Mouse (Mus musculus) cerebellum, postnatal 36 days (tissue): Measurements from ENCODE around the gene Arhgap10.
A peak's percentile ranks its signal among the peaks of the same experiment; 100 is the strongest.
"Not testable (repeated sequence)": the region's sequence is repeated elsewhere in the genome, so short reads cannot be mapped to it uniquely, and the experiment has no call there.

Source experiments
- DNase-seq, 2 experiments: peaks; one replicate each; pipeline ENCODE4 v3.0.0; 2021 to 2022; ENCODE audit warnings: mixed read lengths in 2 of 2

Arhgap10 gene

DNA sequence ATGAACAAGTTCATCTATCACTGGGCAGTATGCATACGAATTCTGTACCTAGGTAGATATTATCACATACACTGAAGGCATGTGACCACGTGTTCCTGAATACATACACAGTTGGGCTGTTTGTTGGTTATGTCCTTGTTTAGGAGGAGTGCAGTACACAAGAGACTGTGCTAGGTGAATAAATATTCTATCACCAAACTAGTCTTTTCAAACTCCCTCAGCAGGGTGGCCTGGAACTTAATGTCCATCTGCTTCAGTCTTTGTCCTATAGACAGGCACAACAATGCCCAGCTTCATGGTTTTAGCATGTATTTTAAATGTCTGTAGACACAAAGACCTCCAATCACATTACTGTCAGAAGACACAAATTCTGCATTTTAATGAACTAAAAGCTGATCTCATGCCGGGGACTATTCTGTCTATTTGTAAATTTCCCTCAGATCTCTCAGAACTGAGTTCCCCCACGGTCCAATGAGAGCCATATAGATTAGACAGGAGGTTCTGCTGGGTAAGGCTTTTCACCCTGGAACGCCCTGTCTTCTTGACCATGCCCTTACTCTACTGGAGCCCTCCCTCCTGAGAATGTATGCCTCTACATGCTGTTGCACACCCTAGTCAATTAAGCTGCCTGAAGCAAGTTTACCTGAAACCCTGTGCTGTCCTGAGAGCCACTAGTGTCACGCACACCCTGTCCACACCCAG is 177.6 kb downstream of the Arhgap10 start:
- DNase-seq, result no peak

DNA sequence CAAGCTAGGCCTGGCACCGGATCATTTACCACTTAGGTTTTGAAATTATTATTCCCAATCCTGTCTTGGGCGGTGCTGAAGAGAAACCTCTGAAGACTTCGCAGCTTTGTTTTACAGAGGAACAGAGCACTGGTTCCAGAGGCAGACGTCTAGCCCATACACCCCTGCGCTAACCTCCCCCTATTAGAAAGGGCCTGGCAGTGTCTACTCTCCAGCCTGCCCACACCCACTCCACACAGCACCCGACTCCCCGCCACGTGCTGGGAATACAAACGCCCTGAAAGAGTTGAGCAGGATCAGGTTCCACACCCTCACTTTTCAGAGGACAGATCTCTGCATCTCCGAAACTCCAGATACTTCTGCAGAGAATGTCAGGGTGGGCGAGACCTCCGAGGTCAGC is 180.5 kb downstream of the Arhgap10 start:
- DNase-seq, result no peak

DNA sequence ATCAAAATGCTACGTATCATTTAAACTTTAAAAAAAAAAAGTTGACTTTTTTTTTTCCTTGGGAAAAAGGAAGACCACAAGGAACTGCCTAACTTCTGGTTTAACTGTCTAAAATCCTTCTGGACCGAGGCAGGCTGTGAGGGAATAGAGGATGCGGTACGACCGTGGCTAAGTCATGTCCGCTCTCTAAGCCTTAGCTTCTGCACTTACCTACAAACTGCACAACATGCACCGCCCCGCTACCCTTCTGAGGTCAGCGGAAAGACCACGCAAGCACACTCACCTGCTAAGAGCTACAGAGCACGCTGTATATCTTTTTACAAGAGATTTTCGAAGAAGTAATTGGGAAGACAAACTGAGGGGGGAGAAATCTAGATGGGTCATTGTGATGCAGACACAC is 186.6 kb downstream of the Arhgap10 start:
- DNase-seq, result no peak

DNA sequence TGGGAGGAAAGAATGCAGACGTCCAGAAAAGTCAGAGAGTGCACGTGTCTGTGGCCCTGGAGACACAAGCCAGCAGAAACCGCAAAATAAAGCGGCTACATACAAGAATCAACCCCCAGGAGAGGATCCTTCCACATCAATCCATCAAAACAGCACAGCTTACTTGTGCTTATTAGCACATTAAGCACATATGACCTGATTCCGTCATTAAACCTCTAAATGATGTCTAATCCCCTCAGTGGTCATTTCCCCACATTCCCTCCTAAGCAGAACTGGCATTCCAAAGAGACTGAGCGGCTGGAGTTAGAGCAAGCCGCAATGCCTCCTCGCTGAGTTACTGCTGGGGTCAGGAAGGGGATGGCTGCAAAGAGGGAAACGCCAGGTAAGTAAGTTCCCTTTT is 187.4 kb downstream of the Arhgap10 start:
- DNase-seq, result no peak

DNA sequence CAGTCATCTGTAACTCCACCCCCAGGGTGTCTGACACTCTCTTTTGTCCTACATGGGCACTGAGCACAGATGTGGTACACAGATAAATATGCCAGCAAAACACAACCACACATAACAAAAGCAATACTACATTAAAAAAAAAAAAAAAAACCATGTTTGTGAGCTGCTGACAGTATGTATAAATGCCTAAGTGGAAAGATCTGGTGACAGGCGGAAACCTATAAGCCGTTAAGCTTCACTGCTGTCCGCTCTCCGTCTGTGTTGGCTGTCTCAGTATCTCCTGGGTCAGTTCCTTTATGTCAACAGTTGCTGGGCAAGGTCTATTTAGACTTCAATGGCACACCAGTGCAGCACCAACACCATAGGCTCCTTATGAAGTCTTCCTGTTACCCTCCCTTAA is 188.0 kb downstream of the Arhgap10 start:
- no peak for DNase-seq

DNA sequence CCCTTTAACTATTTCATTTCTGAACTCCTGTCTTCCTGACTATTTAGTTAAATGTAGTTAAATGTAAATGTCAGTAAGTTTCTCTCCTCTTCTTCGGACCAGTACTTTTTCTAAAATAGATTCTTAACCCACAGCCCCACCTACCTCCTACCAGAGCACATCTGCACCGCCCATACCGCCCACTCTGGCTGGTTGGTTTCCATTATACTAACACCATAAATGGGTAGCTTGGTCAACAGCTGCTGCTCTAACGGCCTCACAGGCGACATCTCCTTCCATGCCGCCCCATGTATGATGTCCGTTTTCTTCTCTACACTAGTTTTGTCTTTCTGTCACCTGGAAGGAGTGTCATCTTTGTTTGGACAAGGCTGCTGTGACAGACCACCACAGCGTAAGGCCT is 189.3 kb downstream of the Arhgap10 start:
- DNase-seq, result no peak

DNA sequence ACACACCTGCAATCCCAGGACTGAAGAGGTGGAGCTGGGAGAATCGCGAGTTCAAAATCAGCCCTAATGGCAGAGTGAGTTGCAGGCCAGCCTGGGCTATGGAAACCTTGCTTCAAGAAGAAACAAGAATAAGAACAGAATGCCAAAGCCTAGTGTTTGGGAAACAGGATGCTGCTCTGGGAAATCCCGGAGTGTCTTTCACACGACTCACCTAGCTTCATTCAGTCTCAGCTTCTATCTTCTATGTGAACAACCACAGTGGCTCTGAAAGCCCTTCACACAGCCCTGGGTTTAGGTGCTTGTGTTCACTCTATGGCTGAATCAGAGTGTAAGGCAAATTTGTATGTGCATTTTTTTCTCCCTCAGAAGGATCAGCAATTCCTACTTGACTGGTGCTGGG is 190.4 kb downstream of the Arhgap10 start:
- DNase-seq, result no peak

DNA sequence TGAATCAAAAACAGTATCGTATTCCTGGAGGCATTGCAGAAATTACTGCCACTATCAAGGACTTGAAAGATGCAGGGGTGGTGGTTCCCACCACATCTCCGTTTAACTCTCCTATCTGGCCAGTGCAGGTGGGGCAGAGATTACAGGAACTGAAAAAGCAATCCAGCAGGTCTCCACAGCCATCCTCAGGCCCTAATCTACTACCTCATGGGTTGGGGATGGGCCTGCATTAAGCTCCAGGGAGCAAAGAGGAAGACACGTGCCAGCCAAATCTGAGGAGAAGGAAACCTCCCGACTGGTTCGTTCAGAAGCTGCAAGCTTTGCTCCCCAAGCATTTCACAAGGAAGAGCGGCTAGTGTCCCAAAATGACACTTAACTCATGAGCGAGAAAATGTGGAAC is 195.0 kb downstream of the Arhgap10 start:
- not testable (repeated sequence) for DNase-seq

DNA sequence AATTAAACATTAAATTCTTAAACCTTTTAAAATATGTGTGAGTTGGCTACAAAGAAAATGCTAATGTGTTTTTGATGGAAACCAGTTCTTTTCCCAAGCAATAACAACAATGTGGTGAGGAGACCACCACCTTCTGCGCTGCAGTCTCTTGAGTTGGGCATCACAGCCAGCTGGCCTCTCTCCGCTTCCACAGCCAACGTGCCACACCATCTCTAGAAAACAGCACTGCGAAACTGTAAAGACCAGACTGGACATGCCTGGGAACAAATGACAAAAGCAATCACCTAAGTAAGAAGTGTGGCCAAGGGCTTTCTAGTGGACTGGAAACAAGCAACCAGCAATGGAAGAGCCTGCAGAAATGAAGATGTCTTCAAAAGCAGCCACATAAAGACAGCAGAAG is 195.9 kb downstream of the Arhgap10 start:
- DNase-seq, result no peak

DNA sequence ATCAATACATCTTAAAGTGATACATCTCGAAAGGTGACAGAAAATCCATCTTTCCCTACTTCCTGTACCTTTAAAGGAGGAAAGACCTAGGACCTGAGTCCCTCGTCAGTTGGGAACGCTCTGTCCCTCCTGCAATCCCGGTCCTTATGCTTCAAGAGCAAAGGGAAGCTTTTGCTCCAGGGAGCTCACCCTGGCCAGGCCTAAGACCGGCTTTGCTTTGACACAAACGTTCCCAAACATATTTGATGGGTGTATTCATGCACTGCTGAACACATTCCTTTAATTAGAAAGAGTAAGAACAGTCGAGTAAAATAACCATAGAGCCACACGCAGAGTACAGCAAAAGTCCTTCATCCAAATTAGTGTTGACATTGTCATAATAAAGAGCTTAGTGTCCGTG is 199.2 kb downstream of the Arhgap10 start:
- DNase-seq, result no peak

DNA sequence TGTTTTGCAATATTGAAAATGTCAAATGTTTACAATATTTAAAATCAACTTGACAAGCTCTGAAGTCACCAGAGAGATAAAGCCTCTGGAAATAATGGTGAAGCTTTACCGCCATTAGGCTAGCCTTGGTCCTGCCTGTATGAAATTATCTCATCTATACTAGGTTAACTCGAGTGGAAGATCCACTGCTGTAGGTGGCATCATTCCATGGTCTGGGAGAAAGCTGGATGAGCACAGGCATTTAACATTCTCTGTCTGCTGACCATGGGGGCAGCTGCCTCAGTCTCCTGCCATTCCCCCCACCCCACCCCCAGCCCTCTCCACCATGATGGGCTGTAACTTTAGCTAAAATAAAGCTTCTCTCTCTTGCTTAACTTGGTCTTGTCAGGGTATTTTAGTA is 200.0 kb downstream of the Arhgap10 start:
- DNase-seq, result no peak

DNA sequence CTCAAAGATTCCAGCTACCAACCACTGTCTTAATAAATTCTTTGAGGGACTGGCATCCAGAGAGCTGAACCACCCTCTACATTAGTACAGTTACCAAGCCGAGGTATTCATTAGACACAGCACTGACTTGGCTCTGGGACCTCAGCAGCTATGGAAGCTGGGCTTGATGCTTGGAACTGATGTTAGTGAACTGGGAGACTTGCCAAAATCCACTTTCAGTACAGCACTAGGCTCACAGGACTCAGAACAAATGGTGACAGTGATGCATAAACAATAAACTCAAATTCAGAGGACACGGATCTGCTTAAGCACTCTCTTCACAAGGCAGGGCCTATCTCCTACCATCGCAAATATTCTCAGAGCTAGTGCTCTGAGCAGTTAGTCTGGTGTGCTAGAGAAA is 204.8 kb downstream of the Arhgap10 start:
- peak in 1 of 2 experiments; percentile 11 for DNase-seq

DNA sequence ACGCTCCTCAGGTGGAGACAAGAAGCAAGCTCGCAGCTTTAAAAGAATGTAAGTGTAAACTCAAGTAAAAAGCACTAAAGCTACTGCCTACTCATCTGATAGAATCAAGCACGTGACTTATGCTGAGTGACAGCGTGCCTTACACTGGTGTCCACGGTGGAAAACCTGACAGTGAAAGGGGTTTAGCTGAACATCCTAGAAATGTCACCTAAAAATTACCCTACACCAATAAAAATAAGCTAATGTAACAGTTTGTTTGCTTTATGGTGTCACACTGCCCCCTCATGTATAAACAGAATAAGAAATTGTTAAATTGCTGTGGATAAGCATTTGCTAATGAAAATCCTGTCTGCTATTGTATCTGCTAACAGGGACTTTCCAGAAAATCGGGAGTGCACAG is 206.0 kb downstream of the Arhgap10 start:
- DNase-seq, result no peak

DNA sequence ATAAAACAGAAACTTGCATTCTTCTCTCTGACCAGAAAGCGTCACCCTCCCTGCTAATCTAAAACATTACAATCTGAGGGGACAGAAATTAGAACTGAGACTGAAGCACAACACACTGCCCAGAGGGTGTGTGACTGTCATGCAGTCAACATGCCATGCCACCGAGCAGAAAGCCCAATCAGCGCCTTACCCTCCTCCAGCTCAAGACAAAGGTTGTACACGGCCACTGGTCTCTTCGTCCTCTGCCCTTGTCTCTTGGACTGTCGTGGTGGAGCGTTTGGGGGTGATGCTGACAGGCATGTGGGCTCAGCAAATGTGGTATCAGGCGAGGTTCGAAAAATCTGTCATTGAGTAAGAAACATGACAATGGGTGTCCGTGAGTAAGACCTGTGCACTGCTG is 207.2 kb downstream of the Arhgap10 start:
- DNase-seq, result no peak

DNA sequence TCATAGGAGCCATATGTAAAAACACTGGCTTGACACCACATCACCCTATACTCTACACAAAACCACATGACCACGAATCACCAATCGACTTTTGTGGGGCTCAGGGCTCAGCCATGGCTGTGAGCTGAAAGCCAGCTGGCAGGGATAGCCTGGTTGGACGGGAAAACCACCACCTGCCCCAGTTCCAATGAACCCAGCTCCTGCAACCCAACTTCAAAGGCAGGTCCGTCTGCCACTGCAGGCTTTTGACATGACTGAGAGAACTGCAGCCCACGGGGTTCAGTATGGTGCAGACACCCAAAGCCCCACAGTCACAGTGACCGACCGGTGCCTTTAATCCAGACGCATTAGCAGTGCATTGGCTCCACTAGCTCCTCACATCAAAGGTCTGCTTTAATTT is 207.7 kb downstream of the Arhgap10 start:
- peak; percentile 18 to 23 for DNase-seq

DNA sequence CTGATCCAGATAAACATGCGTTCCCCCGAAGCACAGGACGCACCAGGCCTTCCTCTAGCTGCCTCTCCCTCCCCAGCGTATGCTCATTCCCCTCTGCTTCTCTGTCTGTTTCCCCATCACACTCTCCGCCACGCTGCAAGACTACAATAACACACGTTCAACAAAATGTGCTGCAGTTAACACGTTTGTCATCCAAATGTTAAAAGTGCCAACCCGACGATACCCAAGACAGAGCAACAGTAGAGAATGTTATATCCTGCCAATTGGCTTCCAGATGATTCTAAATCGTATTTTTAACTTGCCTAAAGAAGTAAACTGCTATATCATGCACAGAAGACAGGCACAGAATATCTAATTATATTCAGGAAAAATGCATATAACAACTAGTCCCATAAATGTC is 223.2 kb downstream of the Arhgap10 start:
- no peak for DNase-seq

DNA sequence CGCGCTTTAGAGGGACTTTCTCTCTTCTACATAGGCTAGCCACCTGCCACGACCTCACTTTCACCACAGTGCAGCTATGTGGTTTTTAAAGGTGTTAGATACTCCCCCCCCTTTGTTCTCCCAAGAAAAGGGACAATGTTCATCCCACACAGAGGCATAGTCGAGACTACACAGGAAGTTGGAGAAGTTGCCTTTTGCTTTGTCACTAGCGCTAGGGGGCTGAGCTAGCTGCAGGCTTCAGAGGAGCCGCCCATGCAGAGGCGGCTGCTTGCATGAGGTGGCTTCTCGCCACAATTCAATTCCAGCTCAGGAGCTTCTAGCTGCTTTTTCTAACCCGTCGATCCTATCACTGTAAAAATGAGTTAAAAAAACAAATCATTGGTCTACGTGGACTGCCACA is 225.1 kb downstream of the Arhgap10 start:
- no peak for DNase-seq

DNA sequence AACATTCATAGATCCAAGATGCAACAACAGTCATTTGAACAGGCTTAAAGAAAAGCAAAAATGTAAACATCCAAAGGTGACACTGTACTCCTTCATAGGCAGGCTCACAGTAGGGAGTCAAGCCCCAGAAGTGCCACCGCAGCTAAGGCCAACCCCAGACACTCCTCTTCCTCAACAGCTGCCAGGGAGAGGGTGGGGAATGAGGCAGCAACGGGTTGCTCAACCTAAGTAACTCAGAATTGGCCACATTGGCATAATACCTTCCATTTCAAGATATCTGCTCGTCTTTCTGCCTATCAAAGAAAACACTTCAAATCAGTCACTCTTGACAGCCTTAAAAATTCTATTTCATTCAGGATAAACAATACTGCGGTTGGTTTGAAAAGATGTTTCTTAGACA is 225.6 kb downstream of the Arhgap10 start:
- DNase-seq, result no peak

DNA sequence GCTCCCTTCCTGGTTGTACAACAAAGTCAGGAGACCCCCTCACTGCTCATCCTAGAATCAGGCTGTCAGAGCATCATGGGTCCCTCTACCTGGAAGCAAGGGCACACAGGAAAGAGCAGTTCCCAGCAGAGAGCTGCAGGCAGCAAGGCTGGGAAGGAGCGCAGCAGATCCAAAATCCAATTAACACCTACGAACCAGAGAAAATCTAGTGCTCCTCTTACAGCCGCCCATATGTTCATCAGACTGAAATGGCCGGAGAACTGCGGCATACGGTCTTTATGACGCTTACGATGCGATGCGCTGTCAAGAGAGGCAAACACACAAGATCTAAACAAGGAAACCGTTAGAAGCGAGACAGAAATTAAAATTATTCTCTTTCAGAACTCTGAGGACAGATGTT is 229.3 kb downstream of the Arhgap10 start:
- DNase-seq, result no peak

DNA sequence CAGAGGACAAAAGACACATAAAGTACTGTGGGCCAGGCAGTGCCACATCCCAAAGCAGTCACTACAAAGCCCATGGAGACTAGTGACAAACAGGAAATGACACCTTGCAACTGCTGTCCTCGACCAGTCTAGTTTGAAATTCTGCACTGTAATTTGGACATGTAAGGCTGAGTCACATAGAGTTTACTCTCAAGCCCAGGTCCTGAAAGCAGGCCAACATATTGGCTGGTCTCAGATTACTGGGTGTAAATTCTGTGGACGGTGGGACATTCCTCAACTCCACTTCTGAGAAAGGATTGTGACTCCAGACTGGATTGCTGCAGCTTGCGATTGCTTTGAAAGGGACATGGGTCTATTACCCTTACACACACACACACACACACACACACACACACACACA is 229.7 kb downstream of the Arhgap10 start:
- no peak for DNase-seq

DNA sequence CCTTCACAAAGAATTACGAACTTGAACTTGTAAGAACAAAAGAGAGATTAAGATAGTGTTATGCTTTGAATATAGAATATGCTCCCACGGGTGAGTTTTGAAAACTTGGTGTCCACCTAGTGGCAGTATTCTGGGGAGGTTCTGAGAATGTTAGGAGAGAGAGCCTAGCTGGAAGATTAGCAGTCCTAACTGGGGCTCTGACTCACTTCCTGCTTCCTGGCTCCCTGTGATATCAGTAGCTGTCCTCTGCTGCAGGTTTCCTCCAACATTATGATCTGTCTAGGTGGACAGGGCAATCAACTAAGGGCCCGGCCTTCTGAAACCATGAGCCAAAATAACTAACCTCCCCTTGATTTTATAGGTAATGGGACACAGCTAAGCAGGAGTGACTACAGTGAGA is 233.3 kb downstream of the Arhgap10 start:
- DNase-seq, result no peak

DNA sequence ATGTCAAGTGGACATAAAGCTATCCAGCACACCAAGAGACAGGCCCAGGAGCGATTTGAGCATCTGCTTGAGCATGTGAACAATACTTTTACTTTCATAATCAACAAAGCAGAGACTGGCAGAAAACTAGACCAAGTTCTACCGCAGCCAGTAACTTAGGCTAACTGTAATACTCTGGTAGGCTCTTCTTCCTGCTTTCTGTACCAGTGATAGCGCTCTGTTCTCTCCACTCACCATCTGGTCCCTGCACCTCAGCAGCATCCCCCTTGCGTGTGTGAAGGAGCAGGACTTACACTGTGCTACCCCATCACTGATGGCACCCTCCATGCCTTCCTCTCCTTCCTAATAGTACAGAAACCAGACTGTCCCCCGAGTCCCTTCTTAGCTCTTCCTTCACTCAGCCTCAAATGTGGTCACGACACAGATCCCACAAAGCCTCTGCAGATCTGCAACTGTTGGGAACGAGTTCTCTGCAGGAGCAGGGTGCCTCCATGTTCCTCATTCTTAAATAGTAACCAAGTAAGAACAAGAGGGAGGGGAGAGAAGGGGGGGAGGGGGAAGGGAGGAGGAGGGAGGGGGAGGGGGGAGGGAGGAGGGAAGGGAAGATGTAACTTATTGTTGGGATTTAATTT is 235.0 kb downstream of the Arhgap10 start:
- DNase-seq, result no peak

DNA sequence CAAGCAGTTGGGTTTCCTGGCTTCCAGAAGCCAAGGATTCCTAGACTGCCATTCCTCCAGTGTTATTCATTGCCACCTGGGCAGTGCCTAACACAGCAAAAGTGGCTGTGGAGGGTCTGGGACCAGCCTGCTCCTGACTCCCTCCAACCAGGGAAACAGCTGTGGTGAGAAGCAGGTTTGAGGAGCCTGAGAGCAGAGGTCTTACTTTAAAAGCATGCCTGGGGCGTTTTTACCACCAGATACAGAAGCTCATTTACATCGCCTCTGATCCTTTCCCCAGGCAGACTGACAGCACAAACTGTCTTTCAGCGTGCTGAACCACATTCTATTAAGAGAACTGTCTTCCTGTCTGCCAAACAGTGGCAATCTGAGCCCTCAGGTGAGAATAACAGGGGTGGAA is 237.8 kb downstream of the Arhgap10 start:
- DNase-seq, result no peak

DNA sequence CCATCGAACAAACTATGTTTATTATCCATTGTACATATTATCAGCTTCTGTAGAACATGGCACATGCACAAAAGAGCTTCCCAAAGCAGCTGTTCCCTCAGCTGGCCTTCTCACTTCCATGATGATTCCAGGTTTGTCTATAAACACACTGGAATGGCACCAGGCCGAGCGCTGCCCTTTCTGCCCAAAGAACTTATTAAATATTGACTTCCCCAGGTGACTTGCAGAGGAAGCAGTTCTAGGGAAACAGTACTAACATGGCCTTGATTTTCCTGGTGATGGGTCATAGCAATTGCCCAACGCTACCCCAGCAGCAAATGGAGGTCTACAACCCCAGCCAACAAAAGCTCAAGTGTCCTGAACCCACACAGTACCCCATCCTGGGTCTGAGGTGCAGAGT is 239.5 kb downstream of the Arhgap10 start:
- DNase-seq, result no peak

DNA sequence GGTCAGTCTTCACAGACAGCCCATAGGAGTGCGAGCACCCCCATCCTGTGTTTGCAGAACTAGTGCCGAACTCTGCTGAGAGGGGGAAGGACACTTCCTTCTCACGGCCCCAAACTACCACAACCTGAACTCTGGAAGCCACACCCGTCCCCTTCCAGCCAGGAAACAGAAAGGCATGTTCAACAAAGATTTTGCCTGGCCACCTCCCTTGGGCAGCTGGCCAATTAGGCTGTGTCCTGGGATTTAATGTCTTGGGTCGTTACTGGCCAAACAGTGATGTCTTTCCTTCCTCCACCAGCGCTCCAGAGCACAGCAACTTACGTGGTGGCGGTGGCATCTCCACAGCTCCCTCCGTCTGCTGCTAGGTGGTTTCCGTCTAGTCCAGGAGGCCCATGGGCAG is 240.9 kb downstream of the Arhgap10 start:
- DNase-seq, result no peak
